Mouse (Mus musculus): Measurements from ENCODE around the gene Msx2.

DNA sequence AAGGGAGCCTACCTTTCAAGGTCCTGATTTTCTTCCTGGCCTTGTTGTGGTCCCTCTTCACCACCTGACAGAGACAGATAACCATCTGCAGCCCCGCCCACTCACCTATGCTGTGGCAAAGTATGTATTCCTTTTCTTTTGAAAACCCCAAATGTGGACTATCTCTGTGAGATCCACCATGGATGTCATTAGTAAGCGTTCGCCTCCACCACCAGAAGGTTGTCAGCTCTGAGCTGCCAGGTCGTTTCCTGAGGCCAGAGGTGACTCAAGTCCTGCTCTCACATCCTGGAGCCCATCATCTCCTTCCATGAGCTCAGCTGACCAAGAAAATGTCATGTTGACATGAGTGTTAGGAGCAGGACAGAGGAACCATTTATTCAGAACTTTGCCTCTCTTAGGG is 52.1 kb downstream of the Msx2 start:
- TF ChIP-seq CTCF (IDR thresholded peaks at IDR 0.05; ENCODE audit: extremely low read depth, insufficient read length, insufficient replicate concordance, low read depth, low read length): no peak
- no peak for TF ChIP-seq POLR2A (IDR thresholded peaks at IDR 0.05; ENCODE audit: low read depth, low read length)

All from small intestine, adult 2 months (tissue).